In the genomic region with DNA sequence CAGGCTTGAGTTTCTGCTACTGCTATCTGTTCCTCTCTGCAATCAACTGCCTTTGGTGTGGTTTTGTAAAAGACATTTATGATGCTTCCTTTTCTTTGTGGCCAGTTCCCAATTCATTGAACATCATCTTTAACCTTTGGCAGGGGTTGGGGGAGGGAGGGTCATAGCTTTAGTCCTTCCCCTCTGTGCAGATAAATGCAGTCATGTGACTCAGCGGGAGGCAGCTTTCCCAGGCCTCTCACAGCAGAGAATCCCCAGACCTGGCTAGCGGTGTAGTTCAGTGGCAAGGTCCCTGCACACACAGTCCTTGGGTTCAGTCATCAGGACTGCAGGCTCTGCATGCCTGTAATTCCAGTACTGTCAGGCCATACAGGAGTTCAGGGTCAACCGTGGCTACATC, we compare ENCODE assay signal across 10 mouse cellular contexts. TPM values are rescaled to one million over a fixed set of nuclear protein-coding genes. Genes with fewer than 3 reads are reported as not detected.
DNase-seq lines count a peak whose midpoint lies in the region; ATAC-seq and TF ChIP-seq lines count a peak whose summit lies in the region.
"Had no signal": no experiment of that assay in that cellular context is flagged by ENCODE, and none has a peak within 500 bp of the region (broad histone marks: within the 10 kb centered on the region; RNA-seq: fewer than 3 reads in every experiment).

No protein-coding gene starts in this region.

- H3K9me3 ChIP-seq in hindbrain, embryonic 10.5 days = no peaks in the 10 kb centered on the region
- H3K9me3 ChIP-seq in hindbrain, embryonic 16.5 days (ENCODE audit: control insufficient read depth, low read length) = no peaks in the 10 kb centered on the region
- no peaks in the 10 kb centered on the region for H3K9me3 ChIP-seq in ES-Bruce4 (replicated peaks; ENCODE audit: control insufficient read depth, insufficient read depth, low read length, poor library complexity, severe bottlenecking)
- H3K9me3 ChIP-seq in liver, embryonic 12.5 days (replicated peaks) = no peaks in the 10 kb centered on the region

- peaks cover 60% of the 10 kb centered on the region for H3K4me1 ChIP-seq in hindbrain, embryonic 10.5 days (replicated peaks)
- peaks cover 31% of the 10 kb centered on the region for H3K4me1 ChIP-seq in hindbrain, embryonic 16.5 days (ENCODE audit: control insufficient read depth, insufficient read depth, low read depth, low read length)
- H3K4me1 ChIP-seq in ES-Bruce4 (ENCODE audit: control insufficient read depth, insufficient read depth, low read length) = peaks cover 6% of the 10 kb centered on the region
- peaks cover 14% of the 10 kb centered on the region for H3K4me1 ChIP-seq in liver, embryonic 12.5 days

- TF ChIP-seq EP300 in ES-Bruce4 (IDR thresholded peaks at IDR 0.05; ENCODE audit: insufficient read depth, low read depth, low read length) = 0 out of 2 replicates have a peak, but pooled peaks have one; percentile 12

- WGBS in hindbrain, embryonic 10.5 days = 24% methylated on average over 3 of the region's 3 CpGs
- WGBS in hindbrain, embryonic 16.5 days = 18% methylated on average over 3 of the region's 3 CpGs
- 23% methylated on average over 3 of the region's 3 CpGs for WGBS in liver, embryonic 12.5 days (ENCODE audit: insufficient replicate concordance)

- H3K36me3 ChIP-seq in hindbrain, embryonic 10.5 days = peaks cover under 1% of the 10 kb centered on the region; the same call in 1 of the 2 replicates
- 0 out of 2 replicates have a peak, but pooled peaks cover under 1% of the 10 kb centered on the region for H3K36me3 ChIP-seq in hindbrain, embryonic 16.5 days (ENCODE audit: control insufficient read depth, insufficient read depth, low read length)
- no peaks in the 10 kb centered on the region for H3K36me3 ChIP-seq in ES-Bruce4 (ENCODE audit: control insufficient read depth, insufficient read depth, low read length, poor library complexity, severe bottlenecking)
- no peaks in the 10 kb centered on the region for H3K36me3 ChIP-seq in liver, embryonic 12.5 days

- H3K27ac ChIP-seq in hindbrain, embryonic 10.5 days = peak overlapping the region; percentile 83
- H3K27ac ChIP-seq in hindbrain, embryonic 16.5 days (ENCODE audit: low read depth, low read length) = no peak overlapping the region
- no peak overlapping the region for H3K27ac ChIP-seq in ES-Bruce4 (ENCODE audit: insufficient read depth, low read length)
- H3K27ac ChIP-seq in liver, embryonic 12.5 days = peak overlapping the region; percentile 63

- no peak overlapping the region for H3K4me2 ChIP-seq in hindbrain, embryonic 16.5 days (ENCODE audit: low read length)
- H3K4me2 ChIP-seq in liver, embryonic 12.5 days = no peak overlapping the region

- TF ChIP-seq POLR2A in ES-Bruce4 (IDR thresholded peaks at IDR 0.05; ENCODE audit: insufficient read depth, low read length) = no peak

- no peaks in the 10 kb centered on the region for H3K27me3 ChIP-seq in hindbrain, embryonic 10.5 days (ENCODE audit: insufficient read depth, poor library complexity, severe bottlenecking)
- H3K27me3 ChIP-seq in hindbrain, embryonic 16.5 days (replicated peaks; ENCODE audit: control insufficient read depth, insufficient read depth, low read length) = no peaks in the 10 kb centered on the region
- no peaks in the 10 kb centered on the region for H3K27me3 ChIP-seq in ES-Bruce4 (ENCODE audit: control insufficient read depth, insufficient read depth, low read length, poor library complexity, severe bottlenecking)
- H3K27me3 ChIP-seq in liver, embryonic 12.5 days (replicated peaks) = no peaks in the 10 kb centered on the region

- no peak overlapping the region for H3K4me3 ChIP-seq in hindbrain, embryonic 10.5 days
- no peak overlapping the region for H3K4me3 ChIP-seq in hindbrain, embryonic 16.5 days (ENCODE audit: low read length)
- no peak overlapping the region for H3K4me3 ChIP-seq in ES-Bruce4 (ENCODE audit: low read depth, low read length)
- H3K4me3 ChIP-seq in liver, embryonic 12.5 days = no peak overlapping the region

- TF ChIP-seq CTCF in ES-Bruce4 (IDR thresholded peaks at IDR 0.05; ENCODE audit: low read depth, low read length) = no peak

- DNase-seq in hindbrain, embryonic 10.5 days (ENCODE audit: low spot score) = no peak
- peak; percentile 56 for DNase-seq in embryo, embryonic 11 days
- no peak for DNase-seq in right cerebral cortex, adult 18-20 months
- no peak for DNase-seq in cerebellum, adult 8-10 months
- no peak for DNase-seq in adrenal gland, adult 2 months
- DNase-seq: lung, postnatal 14 days; thymus, adult 2 months had no signal

- no peak for ATAC-seq in hindbrain, embryonic 16.5 days
- peak; percentile 74 for ATAC-seq in liver, embryonic 12.5 days

- no peak overlapping the region for H3K9ac ChIP-seq in hindbrain, embryonic 16.5 days (ENCODE audit: low read depth, low read length)
- H3K9ac ChIP-seq in ES-Bruce4 (ENCODE audit: low read depth, poor library complexity, severe bottlenecking) = no peak overlapping the region
- no peak overlapping the region for H3K9ac ChIP-seq in liver, embryonic 12.5 days

RNA-seq across cellular contexts. Expression of gene Arvcf, which starts 29.2 kb away (rescaled TPM):
- polyA plus RNA-seq in hindbrain, embryonic 10.5 days (2016; fragmentation: Nextera tagmentation; extraction: Ambion mirVana) = 99.5 and 115 TPM in 2 replicates
- polyA plus RNA-seq in hindbrain, embryonic 16.5 days (2015; fragmentation: Nextera tagmentation; extraction: Ambion mirVana) = 68.3 and 80.3 TPM in 2 replicates
- 26.3 and 38.1 TPM in 2 replicates for polyA plus RNA-seq in ES-Bruce4 (2011; ENCODE audit: insufficient read depth, insufficient read length, low read depth, missing spikeins)
- polyA plus RNA-seq in liver, embryonic 12.5 days (2016; fragmentation: Nextera tagmentation; extraction: Ambion mirVana) = 12.6 and 12.9 TPM in 2 replicates
- total RNA-seq in adrenal gland, adult 2 months (2021) = 10 to 100 TPM; 33.4 to 48.9 TPM
- polyA plus RNA-seq in adrenal gland, adult 2 months (2012; rRNA removed) = 54.2 and 59.1 TPM in 2 replicates

RNA-seq across cellular contexts. Expression of gene Tango2, which starts 29.3 kb away (rescaled TPM):
- 45.5 and 52.8 TPM in 2 replicates for polyA plus RNA-seq in hindbrain, embryonic 10.5 days (2016; fragmentation: Nextera tagmentation; extraction: Ambion mirVana)
- polyA plus RNA-seq in hindbrain, embryonic 16.5 days (2015; fragmentation: Nextera tagmentation; extraction: Ambion mirVana) = 101 and 112 TPM in 2 replicates
- 19.3 and 21.3 TPM in 2 replicates for polyA plus RNA-seq in ES-Bruce4 (2011; ENCODE audit: insufficient read depth, insufficient read length, low read depth, missing spikeins)
- polyA plus RNA-seq in liver, embryonic 12.5 days (2016; fragmentation: Nextera tagmentation; extraction: Ambion mirVana) = 76.3 and 79.3 TPM in 2 replicates
- 10 to 100 TPM; 36.1 to 37.1 TPM for total RNA-seq in adrenal gland, adult 2 months (2021)
- polyA plus RNA-seq in adrenal gland, adult 2 months (2012; rRNA removed) = 40.6 and 51.1 TPM in 2 replicates

RNA-seq across cellular contexts. Expression of gene Txnrd2, which starts 49.0 kb away (rescaled TPM):
- 30.5 and 34.7 TPM in 2 replicates for polyA plus RNA-seq in hindbrain, embryonic 10.5 days (2016; fragmentation: Nextera tagmentation; extraction: Ambion mirVana)
- 37.5 and 40.6 TPM in 2 replicates for polyA plus RNA-seq in hindbrain, embryonic 16.5 days (2015; fragmentation: Nextera tagmentation; extraction: Ambion mirVana)
- polyA plus RNA-seq in ES-Bruce4 (2011; ENCODE audit: insufficient read depth, insufficient read length, low read depth, missing spikeins) = 7.1 and 9.3 TPM in 2 replicates
- 106 and 107 TPM in 2 replicates for polyA plus RNA-seq in liver, embryonic 12.5 days (2016; fragmentation: Nextera tagmentation; extraction: Ambion mirVana)
- 10 to 100 TPM; 73.3 TPM for total RNA-seq in adrenal gland, adult 2 months (2021)
- polyA plus RNA-seq in adrenal gland, adult 2 months (2012; rRNA removed) = 50.3 and 64.6 TPM in 2 replicates

RNA-seq across cellular contexts. Expression of gene Comt, which starts 49.4 kb away (rescaled TPM):
- 62.5 and 67.9 TPM in 2 replicates for polyA plus RNA-seq in hindbrain, embryonic 10.5 days (2016; fragmentation: Nextera tagmentation; extraction: Ambion mirVana)
- 119 and 123 TPM in 2 replicates for polyA plus RNA-seq in hindbrain, embryonic 16.5 days (2015; fragmentation: Nextera tagmentation; extraction: Ambion mirVana)
- polyA plus RNA-seq in ES-Bruce4 (2011; ENCODE audit: insufficient read depth, insufficient read length, low read depth, missing spikeins) = 13.6 and 15.4 TPM in 2 replicates
- polyA plus RNA-seq in liver, embryonic 12.5 days (2016; fragmentation: Nextera tagmentation; extraction: Ambion mirVana) = 113 and 120 TPM in 2 replicates
- 100 to 1,000 TPM; 203 to 288 TPM for total RNA-seq in adrenal gland, adult 2 months (2021)
- 407 and 432 TPM in 2 replicates for polyA plus RNA-seq in adrenal gland, adult 2 months (2012; rRNA removed)

Comparison
In these comparisons a context has a peak if more than half of its experiments do, and no peak if none do; other contexts are left out.
1. H3K27ac ChIP-seq: peak in hindbrain, embryonic 10.5 days (single experiment) and liver, embryonic 12.5 days (single experiment); none in hindbrain, embryonic 16.5 days (single experiment) and ES-Bruce4 (single experiment).